Mouse (Mus musculus): Measurements from ENCODE around the gene Arfip1. TPM values are rescaled to one million over a fixed set of nuclear protein-coding genes. Genes with fewer than 3 reads are reported as not detected.
A peak's percentile ranks its signal among the peaks of the same experiment; 100 is the strongest.

Gene Arfip1
- polyA plus RNA-seq, 1 experiment from 2014 or later, result 38.5 TPM

GRCm38 (mm10) chr3:84471146-84471545 lies 111.3 kb downstream of the Arfip1 start:
- H3K36me3 ChIP-seq (ENCODE audit: control insufficient read depth, insufficient read depth, low read length), result no peaks in the 10 kb centered on the region
- no peak overlapping the region for H3K9ac ChIP-seq (ENCODE audit: low read length)
- no peak for DNase-seq (ENCODE audit: low spot score)
- no peak for ATAC-seq (ENCODE audit: insufficient number of reproducible peaks, low FRiP score, low TSS enrichment, low read depth)
- 95% methylated on average over 4 of the region's 4 CpGs for WGBS
- H3K4me1 ChIP-seq (ENCODE audit: control insufficient read depth, insufficient read depth, low read length), result no peaks in the 10 kb centered on the region
- no peak overlapping the region for H3K4me3 ChIP-seq (ENCODE audit: low read depth, low read length)
- H3K4me2 ChIP-seq (ENCODE audit: low read depth, severe bottlenecking), result no peak overlapping the region
- no peaks in the 10 kb centered on the region for H3K9me3 ChIP-seq (ENCODE audit: control insufficient read depth, low read length)
- H3K27ac ChIP-seq (replicated peaks; ENCODE audit: low read depth, low read length), result no peak overlapping the region
- H3K27me3 ChIP-seq (ENCODE audit: control insufficient read depth, insufficient read depth, low read length), result no peaks in the 10 kb centered on the region

GRCm38 (mm10) chr3:84468111-84468453 lies 114.3 kb downstream of the Arfip1 start:
- Histone ChIP-seq H3K27ac (replicated peaks; ENCODE audit: low read depth, low read length) (no peak overlapping the region), H3K4me1 (ENCODE audit: control insufficient read depth, insufficient read depth, low read length) (no peaks in the 10 kb centered on the region), H3K4me2 (ENCODE audit: low read depth, severe bottlenecking) (no peak overlapping the region), H3K4me3 (ENCODE audit: low read depth, low read length) (no peak overlapping the region), H3K9ac (ENCODE audit: low read length) (no peak overlapping the region), H3K9me3 (ENCODE audit: control insufficient read depth, low read length) (no peaks in the 10 kb centered on the region), H3K36me3 (ENCODE audit: control insufficient read depth, insufficient read depth, low read length) (no peaks in the 10 kb centered on the region), H3K27me3 (ENCODE audit: control insufficient read depth, insufficient read depth, low read length) (no peaks in the 10 kb centered on the region)
- DNase-seq (ENCODE audit: low spot score) (no peak), ATAC-seq (ENCODE audit: insufficient number of reproducible peaks, low FRiP score, low TSS enrichment, low read depth) (no peak)
- 39% methylated on average over 4 of the region's 4 CpGs for WGBS

GRCm38 (mm10) chr3:84467419-84468110 lies 114.9 kb downstream of the Arfip1 start:
- H3K4me1 ChIP-seq (ENCODE audit: control insufficient read depth, insufficient read depth, low read length), result no peaks in the 10 kb centered on the region
- no peak overlapping the region for H3K27ac ChIP-seq (replicated peaks; ENCODE audit: low read depth, low read length)
- ATAC-seq (ENCODE audit: insufficient number of reproducible peaks, low FRiP score, low TSS enrichment, low read depth), result no peak

GRCm38 (mm10) chr3:84465822-84466500 lies 116.5 kb downstream of the Arfip1 start:
- Histone ChIP-seq H3K9me3 (ENCODE audit: control insufficient read depth, low read length) (no peaks in the 10 kb centered on the region), H3K4me3 (ENCODE audit: low read depth, low read length) (no peak overlapping the region), H3K4me2 (ENCODE audit: low read depth, severe bottlenecking) (no peak overlapping the region), H3K27me3 (ENCODE audit: control insufficient read depth, insufficient read depth, low read length) (no peaks in the 10 kb centered on the region), H3K9ac (ENCODE audit: low read length) (no peak overlapping the region), H3K36me3 (ENCODE audit: control insufficient read depth, insufficient read depth, low read length) (no peaks in the 10 kb centered on the region), H3K27ac (replicated peaks; ENCODE audit: low read depth, low read length) (no peak overlapping the region), H3K4me1 (ENCODE audit: control insufficient read depth, insufficient read depth, low read length) (peaks cover under 1% of the 10 kb centered on the region; the same call in 1 of the 2 replicates)
- WGBS, result 78% methylated on average over 6 of the region's 6 CpGs
- DNase-seq (ENCODE audit: low spot score) (no peak), ATAC-seq (ENCODE audit: insufficient number of reproducible peaks, low FRiP score, low TSS enrichment, low read depth) (no peak)

More at GRCm38 (mm10) chr3:84467419-84468110, 114.9 kb downstream of the Arfip1 start:
- Histone ChIP-seq H3K9ac (ENCODE audit: low read length) (no peak overlapping the region), H3K27me3 (ENCODE audit: control insufficient read depth, insufficient read depth, low read length) (no peaks in the 10 kb centered on the region), H3K4me3 (ENCODE audit: low read depth, low read length) (no peak overlapping the region), H3K9me3 (ENCODE audit: control insufficient read depth, low read length) (no peaks in the 10 kb centered on the region), H3K4me2 (ENCODE audit: low read depth, severe bottlenecking) (no peak overlapping the region), H3K36me3 (ENCODE audit: control insufficient read depth, insufficient read depth, low read length) (no peaks in the 10 kb centered on the region)
- 73% methylated on average over 10 of the region's 10 CpGs for WGBS
- no peak for DNase-seq (ENCODE audit: low spot score)

- no peak overlapping the region for H3K4me2 ChIP-seq (ENCODE audit: low read depth, severe bottlenecking)
- peaks cover 6% of the 10 kb centered on the region; the same call in 1 of the 2 replicates for H3K4me1 ChIP-seq (ENCODE audit: control insufficient read depth, insufficient read depth, low read length)
- WGBS, result 32% methylated on average over 4 of the region's 4 CpGs
- DNase-seq (ENCODE audit: low spot score) (no peak), ATAC-seq (ENCODE audit: insufficient number of reproducible peaks, low FRiP score, low TSS enrichment, low read depth) (no peak)
- no peak overlapping the region for H3K9ac ChIP-seq (ENCODE audit: low read length)
- H3K9me3 ChIP-seq (ENCODE audit: control insufficient read depth, low read length), result no peaks in the 10 kb centered on the region
- no peaks in the 10 kb centered on the region for H3K27me3 ChIP-seq (ENCODE audit: control insufficient read depth, insufficient read depth, low read length)
- H3K27ac ChIP-seq (replicated peaks; ENCODE audit: low read depth, low read length), result no peak overlapping the region
- H3K36me3 ChIP-seq (ENCODE audit: control insufficient read depth, insufficient read depth, low read length), result no peaks in the 10 kb centered on the region
- no peak overlapping the region for H3K4me3 ChIP-seq (ENCODE audit: low read depth, low read length)
These were observed 120.7 kb downstream of the Arfip1 start for GRCm38 (mm10) chr3:84461687-84462086.

GRCm38 (mm10) chr3:84460952-84461351 lies 121.5 kb downstream of the Arfip1 start:
- DNase-seq (ENCODE audit: low spot score), result no peak
- Histone ChIP-seq H3K9me3 (ENCODE audit: control insufficient read depth, low read length) (no peaks in the 10 kb centered on the region), H3K9ac (ENCODE audit: low read length) (no peak overlapping the region), H3K4me3 (ENCODE audit: low read depth, low read length) (no peak overlapping the region), H3K4me2 (ENCODE audit: low read depth, severe bottlenecking) (peak overlapping the region; percentile 26; the same call in 1 of the 2 replicates), H3K36me3 (ENCODE audit: control insufficient read depth, insufficient read depth, low read length) (no peaks in the 10 kb centered on the region), H3K27ac (replicated peaks; ENCODE audit: low read depth, low read length) (no peak overlapping the region), H3K27me3 (ENCODE audit: control insufficient read depth, insufficient read depth, low read length) (no peaks in the 10 kb centered on the region), H3K4me1 (ENCODE audit: control insufficient read depth, insufficient read depth, low read length) (peaks cover 6% of the 10 kb centered on the region; the same call in 1 of the 2 replicates)
- ATAC-seq (ENCODE audit: insufficient number of reproducible peaks, low FRiP score, low TSS enrichment, low read depth), result no peak
- 13% methylated on average over 12 of the region's 12 CpGs for WGBS

GRCm38 (mm10) chr3:84460499-84460898 lies 121.9 kb downstream of the Arfip1 start:
- H3K4me3 ChIP-seq (ENCODE audit: low read depth, low read length), result no peak overlapping the region
- 12% methylated on average over 3 of the region's 3 CpGs for WGBS
- H3K27me3 ChIP-seq (ENCODE audit: control insufficient read depth, insufficient read depth, low read length), result no peaks in the 10 kb centered on the region
- ATAC-seq (ENCODE audit: insufficient number of reproducible peaks, low FRiP score, low TSS enrichment, low read depth) (no peak), DNase-seq (ENCODE audit: low spot score) (no peak)
- H3K27ac ChIP-seq (replicated peaks; ENCODE audit: low read depth, low read length), result no peak overlapping the region
- no peaks in the 10 kb centered on the region for H3K9me3 ChIP-seq (ENCODE audit: control insufficient read depth, low read length)
- H3K4me2 ChIP-seq (ENCODE audit: low read depth, severe bottlenecking), result peak overlapping the region; percentile 26; the same call in 1 of the 2 replicates
- peaks cover 6% of the 10 kb centered on the region; the same call in 1 of the 2 replicates for H3K4me1 ChIP-seq (ENCODE audit: control insufficient read depth, insufficient read depth, low read length)
- H3K9ac ChIP-seq (ENCODE audit: low read length), result no peak overlapping the region
- no peaks in the 10 kb centered on the region for H3K36me3 ChIP-seq (ENCODE audit: control insufficient read depth, insufficient read depth, low read length)

GRCm38 (mm10) chr3:84455733-84456417 lies 126.5 kb downstream of the Arfip1 start:
- H3K4me1 ChIP-seq (ENCODE audit: control insufficient read depth, insufficient read depth, low read length), result peaks cover 5% of the 10 kb centered on the region; the same call in 1 of the 2 replicates
- no peak overlapping the region for H3K27ac ChIP-seq (replicated peaks; ENCODE audit: low read depth, low read length)
- H3K4me2 ChIP-seq (ENCODE audit: low read depth, severe bottlenecking), result no peak overlapping the region
- WGBS, result 77% methylated on average over 12 of the region's 12 CpGs
- no peaks in the 10 kb centered on the region for H3K36me3 ChIP-seq (ENCODE audit: control insufficient read depth, insufficient read depth, low read length)
- H3K27me3 ChIP-seq (ENCODE audit: control insufficient read depth, insufficient read depth, low read length), result no peaks in the 10 kb centered on the region
- H3K4me3 ChIP-seq (ENCODE audit: low read depth, low read length), result no peak overlapping the region
- H3K9me3 ChIP-seq (ENCODE audit: control insufficient read depth, low read length), result no peaks in the 10 kb centered on the region
- H3K9ac ChIP-seq (ENCODE audit: low read length), result no peak overlapping the region
- ATAC-seq (ENCODE audit: insufficient number of reproducible peaks, low FRiP score, low TSS enrichment, low read depth) (no peak), DNase-seq (ENCODE audit: low spot score) (no peak)
